Mouse (Mus musculus): ENCODE data around the gene Uhrf1bp1l.

- TF ChIP-seq CTCF (IDR thresholded peaks at IDR 0.05; ENCODE audit: borderline replicate concordance, insufficient read depth, low read length) (no peak), POLR2A (IDR thresholded peaks at IDR 0.05; ENCODE audit: low read depth, low read length) (no peak)
These were observed 106.2 kb downstream of the Uhrf1bp1l start for GRCm38 (mm10) chr10:89850951-89851350.
